Mouse (Mus musculus): ENCODE measurements around the gene Mup7.
"Not testable (repeated sequence)": the region's sequence is repeated elsewhere in the genome, so short reads cannot be mapped to it uniquely, and the experiment has no call there.

Gene Mup7

DNA sequence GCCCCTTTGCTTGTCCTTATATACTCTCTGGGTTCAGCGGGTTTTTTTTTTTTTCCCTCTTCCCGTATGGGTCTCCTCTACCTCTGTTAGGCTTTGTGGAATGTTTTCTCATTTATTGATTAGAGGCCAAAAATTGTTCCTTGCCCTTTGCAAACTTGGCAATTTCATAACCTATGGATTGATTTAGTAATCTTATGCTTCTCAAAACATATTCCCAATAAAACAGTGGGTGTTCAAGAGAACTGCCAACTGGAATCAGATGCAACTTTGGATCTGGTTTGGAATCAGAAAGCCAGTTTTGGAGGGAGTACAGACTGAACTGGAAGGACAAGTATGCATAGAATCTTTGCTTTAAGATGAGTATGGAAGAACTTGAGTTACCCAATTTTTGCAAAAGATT is at the start of gene Mup7:
Gene Mup7 (minus strand): TSS at position 101 of the 400 bp plus-strand sequence.
- not testable (repeated sequence) for DNase-seq (ENCODE audit: low spot score in 2 of 2)

DNA sequence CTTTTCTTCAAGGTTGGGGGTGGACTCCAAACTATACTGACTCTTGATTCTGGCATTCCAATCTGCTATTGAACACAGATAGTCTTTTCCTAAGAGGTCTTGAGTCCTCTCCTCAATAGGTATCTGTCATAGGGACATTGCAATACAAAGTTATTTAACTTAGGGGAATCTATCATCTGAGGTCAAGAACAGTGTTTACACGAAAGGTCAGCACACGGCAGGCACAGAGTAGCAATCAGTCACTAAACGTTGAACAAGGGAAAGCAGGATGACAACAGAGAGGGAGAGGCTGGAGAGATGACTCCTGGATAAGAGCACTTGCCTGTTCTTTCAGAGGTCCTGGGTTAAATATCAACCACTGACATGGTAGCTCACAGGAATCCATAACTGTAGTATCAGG is 9.6 kb upstream of the Mup7 start:
- not testable (repeated sequence) for DNase-seq (ENCODE audit: low spot score in 2 of 2)

- DNase-seq (ENCODE audit: low spot score in 2 of 2) = not testable (repeated sequence)
Observed at GRCm38 (mm10) chr4:60029334-60030111, 40.8 kb downstream of the Mup7 start.

GRCm38 (mm10) chr4:60020141-60020540 is 50.1 kb downstream of the Mup7 start:
- DNase-seq (ENCODE audit: low spot score in 2 of 2) = not testable (repeated sequence)
